In the genomic region with DNA sequence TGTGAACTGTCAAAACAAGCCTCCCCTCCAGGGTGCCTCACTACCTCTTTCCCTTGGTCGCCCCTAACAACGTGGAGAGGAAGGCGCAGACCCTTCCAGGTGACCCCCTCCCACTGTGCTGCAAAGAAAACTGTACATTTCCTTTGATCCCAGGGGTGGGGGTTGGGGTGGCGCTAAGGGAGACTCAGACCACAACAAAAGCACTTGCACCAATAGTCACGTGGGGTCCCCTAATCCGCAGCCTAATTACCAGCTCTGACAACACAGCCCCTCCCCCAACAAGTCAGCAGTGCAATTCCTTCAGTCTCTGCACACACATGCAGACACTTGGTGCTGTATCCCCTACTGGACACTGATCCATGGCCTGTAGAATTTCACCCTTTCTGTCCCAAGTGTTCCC, we compare ENCODE assay signal across 20 mouse cellular contexts. TPM values are rescaled to one million over a fixed set of nuclear protein-coding genes. Genes with fewer than 3 reads are reported as not detected.
DNase-seq lines count a peak whose midpoint lies in the region; ATAC-seq and TF ChIP-seq lines count a peak whose summit lies in the region.
"Had no signal": no experiment of that assay in that cellular context is flagged by ENCODE, and none has a peak within 500 bp of the region (broad histone marks: within the 10 kb centered on the region; RNA-seq: fewer than 3 reads in every experiment).

No protein-coding gene starts in this region.

- H3K27me3 ChIP-seq in midbrain, embryonic 10.5 days (ENCODE audit: low read depth, poor library complexity, severe bottlenecking): peaks cover 58% of the 10 kb centered on the region
- H3K27me3 ChIP-seq in midbrain, embryonic 15.5 days (replicated peaks): no peaks in the 10 kb centered on the region
- no peaks in the 10 kb centered on the region for H3K27me3 ChIP-seq in embryonic facial prominence, embryonic 12.5 days
- H3K27me3 ChIP-seq in midbrain, embryonic 14.5 days (ENCODE audit: control insufficient read depth, insufficient read depth, low read length): peaks cover 7% of the 10 kb centered on the region; the same call in 1 of the 2 replicates
- H3K27me3 ChIP-seq in heart, embryonic 12.5 days (replicated peaks): no peaks in the 10 kb centered on the region

- 4% methylated on average over 6 of the region's 6 CpGs for WGBS in midbrain, embryonic 10.5 days
- 5% methylated on average over 6 of the region's 6 CpGs for WGBS in midbrain, embryonic 15.5 days
- WGBS in embryonic facial prominence, embryonic 12.5 days: 13% methylated on average over 6 of the region's 6 CpGs
- WGBS in midbrain, embryonic 14.5 days: 7% methylated on average over 6 of the region's 6 CpGs
- 24% methylated on average over 6 of the region's 6 CpGs for WGBS in heart, embryonic 12.5 days

- peaks cover 60% of the 10 kb centered on the region for H3K4me1 ChIP-seq in midbrain, embryonic 10.5 days
- H3K4me1 ChIP-seq in midbrain, embryonic 15.5 days: peaks cover 23% of the 10 kb centered on the region
- H3K4me1 ChIP-seq in embryonic facial prominence, embryonic 12.5 days: peaks cover 29% of the 10 kb centered on the region
- peaks cover 14% of the 10 kb centered on the region for H3K4me1 ChIP-seq in midbrain, embryonic 14.5 days (ENCODE audit: control insufficient read depth, insufficient read depth, low read length)
- peaks cover 44% of the 10 kb centered on the region for H3K4me1 ChIP-seq in heart, embryonic 12.5 days (replicated peaks)

- no peak for TF ChIP-seq POLR2A in brain, embryonic 14.5 days (IDR thresholded peaks at IDR 0.05; ENCODE audit: borderline replicate concordance, extremely low read depth, insufficient read depth, insufficient read length, poor library complexity, severe bottlenecking)

- peak; percentile 61 for DNase-seq in midbrain, embryonic 10.5 days (ENCODE audit: low spot score)
- DNase-seq in brain, embryonic 14.5 days (ENCODE audit: low read depth): peak; percentile 82
- DNase-seq in midbrain, embryonic 14.5 days: peak; percentile 79
- DNase-seq in left cerebral cortex, postnatal 10 days (ENCODE audit: extremely low spot score in 1 of 2, low spot score in 2 of 2): no peak
- DNase-seq: adrenal gland, adult 8-10 months; cerebellum, adult 18-20 months; heart, postnatal 36 days; kidney, postnatal 4 days; lung, adult 18-20 months; right cerebral cortex, postnatal 25 days; thymus, postnatal 25 days had no signal

- intact Hi-C loops in left cerebral cortex, postnatal 10 days (cut with DNase I): no loop called here

- no peak overlapping the region for H3K9ac ChIP-seq in midbrain, embryonic 15.5 days
- H3K9ac ChIP-seq in embryonic facial prominence, embryonic 12.5 days: no peak overlapping the region
- H3K9ac ChIP-seq in midbrain, embryonic 14.5 days (replicated peaks; ENCODE audit: low read length): no peak overlapping the region
- no peak overlapping the region for H3K9ac ChIP-seq in heart, embryonic 12.5 days
- H3K9ac ChIP-seq: heart, embryonic 13.5 days had no signal

- ATAC-seq in midbrain, embryonic 15.5 days (replicated peaks): no peak
- no peak for ATAC-seq in embryonic facial prominence, embryonic 12.5 days (ENCODE audit: insufficient number of reproducible peaks, insufficient read depth, low FRiP score, low TSS enrichment)
- ATAC-seq in midbrain, embryonic 14.5 days (ENCODE audit: low FRiP score, low TSS enrichment): no peak
- no peak for ATAC-seq in heart, embryonic 12.5 days (ENCODE audit: insufficient number of reproducible peaks, low FRiP score)
- ATAC-seq: CD4-positive, CD25-positive, alpha-beta regulatory T cell, adult 4 months had no signal

- H3K9me3 ChIP-seq in midbrain, embryonic 10.5 days (replicated peaks): peaks cover 14% of the 10 kb centered on the region
- H3K9me3 ChIP-seq in midbrain, embryonic 15.5 days: no peaks in the 10 kb centered on the region
- no peaks in the 10 kb centered on the region for H3K9me3 ChIP-seq in embryonic facial prominence, embryonic 12.5 days
- H3K9me3 ChIP-seq in midbrain, embryonic 14.5 days (ENCODE audit: control insufficient read depth, low read length): no peaks in the 10 kb centered on the region
- H3K9me3 ChIP-seq in heart, embryonic 12.5 days (replicated peaks): no peaks in the 10 kb centered on the region
- H3K9me3 ChIP-seq: heart, embryonic 13.5 days had no signal

- H3K27ac ChIP-seq in midbrain, embryonic 10.5 days (replicated peaks): peak overlapping the region; percentile 76
- H3K27ac ChIP-seq in midbrain, embryonic 15.5 days: no peak overlapping the region
- 0 out of 2 replicates have a peak overlapping the region, but pooled peaks have one; percentile 7 for H3K27ac ChIP-seq in embryonic facial prominence, embryonic 12.5 days
- peak overlapping the region; percentile 38; the same call in 1 of the 2 replicates for H3K27ac ChIP-seq in midbrain, embryonic 14.5 days (replicated peaks; ENCODE audit: low read depth, low read length)
- no peak overlapping the region for H3K27ac ChIP-seq in heart, embryonic 12.5 days (ENCODE audit: poor library complexity, severe bottlenecking)
- H3K27ac ChIP-seq: heart, embryonic 13.5 days; stomach, postnatal 0 days had no signal

- H3K4me3 ChIP-seq in midbrain, embryonic 10.5 days: peak overlapping the region; percentile 18; the same call in 1 of the 2 replicates
- no peak overlapping the region for H3K4me3 ChIP-seq in midbrain, embryonic 15.5 days
- no peak overlapping the region for H3K4me3 ChIP-seq in embryonic facial prominence, embryonic 12.5 days
- H3K4me3 ChIP-seq in midbrain, embryonic 14.5 days (replicated peaks; ENCODE audit: low read depth, low read length): no peak overlapping the region
- no peak overlapping the region for H3K4me3 ChIP-seq in heart, embryonic 12.5 days
- H3K4me3 ChIP-seq: erythroblast, embryonic 14.5 days; heart, embryonic 13.5 days had no signal

- H3K4me2 ChIP-seq in midbrain, embryonic 15.5 days: no peak overlapping the region
- H3K4me2 ChIP-seq in embryonic facial prominence, embryonic 12.5 days (replicated peaks): no peak overlapping the region
- H3K4me2 ChIP-seq in midbrain, embryonic 14.5 days (ENCODE audit: low read length): no peak overlapping the region
- H3K4me2 ChIP-seq in heart, embryonic 12.5 days: no peak overlapping the region
- H3K4me2 ChIP-seq: heart, embryonic 13.5 days had no signal

- no peaks in the 10 kb centered on the region for H3K36me3 ChIP-seq in midbrain, embryonic 10.5 days
- no peaks in the 10 kb centered on the region for H3K36me3 ChIP-seq in midbrain, embryonic 15.5 days (replicated peaks)
- H3K36me3 ChIP-seq in embryonic facial prominence, embryonic 12.5 days: no peaks in the 10 kb centered on the region
- no peaks in the 10 kb centered on the region for H3K36me3 ChIP-seq in midbrain, embryonic 14.5 days (ENCODE audit: control insufficient read depth, insufficient read depth, low read length)
- H3K36me3 ChIP-seq in heart, embryonic 12.5 days: no peaks in the 10 kb centered on the region
- H3K36me3 ChIP-seq: heart, embryonic 13.5 days had no signal

- no peak for TF ChIP-seq CTCF in brain, embryonic 14.5 days (IDR thresholded peaks at IDR 0.05; ENCODE audit: borderline replicate concordance, extremely low read depth, insufficient read depth, insufficient read length)

RNA-seq across cellular contexts. Expression of a gene that starts 5.8 kb away (rescaled TPM):
- 0.17 and 0.20 TPM in 2 replicates for polyA plus RNA-seq in midbrain, embryonic 10.5 days (2016; fragmentation: Nextera tagmentation; extraction: Ambion mirVana)
- polyA plus RNA-seq in midbrain, embryonic 15.5 days (2015; fragmentation: Nextera tagmentation; extraction: Ambion mirVana): 0.97 and 1.0 TPM in 2 replicates
- 0.71 and 1.2 TPM in 2 replicates for polyA plus RNA-seq in brain, embryonic 14.5 days (2012; rRNA removed)
- polyA plus RNA-seq in embryonic facial prominence, embryonic 12.5 days (2016; fragmentation: Nextera tagmentation; extraction: Ambion mirVana): 0.60 and 1.6 TPM in 2 replicates
- polyA plus RNA-seq in midbrain, embryonic 14.5 days (2014; fragmentation: Nextera tagmentation; extraction: Ambion mirVana): 0.20 and 0.78 TPM in 2 replicates
- 0.90 and 0.91 TPM in 2 replicates for polyA plus RNA-seq in heart, embryonic 12.5 days (2016; fragmentation: Nextera tagmentation; extraction: Ambion mirVana)
- under 1 TPM; 0.24 to 0.61 TPM for total RNA-seq in left cerebral cortex, postnatal 10 days (2021)
- polyA plus RNA-seq: CD4-positive, CD25-positive, alpha-beta regulatory T cell, adult 4 months; erythroblast, embryonic 14.5 days had no signal

RNA-seq across cellular contexts. Expression of a gene that starts 6.9 kb away (rescaled TPM):
- polyA plus RNA-seq in midbrain, embryonic 10.5 days (2016; fragmentation: Nextera tagmentation; extraction: Ambion mirVana): 329 and 443 TPM in 2 replicates
- polyA plus RNA-seq in midbrain, embryonic 15.5 days (2015; fragmentation: Nextera tagmentation; extraction: Ambion mirVana): 288 and 345 TPM in 2 replicates
- 174 and 264 TPM in 2 replicates for polyA plus RNA-seq in brain, embryonic 14.5 days (2012; rRNA removed)
- polyA plus RNA-seq in embryonic facial prominence, embryonic 12.5 days (2016; fragmentation: Nextera tagmentation; extraction: Ambion mirVana): 1,667 and 1,675 TPM in 2 replicates
- 271 and 417 TPM in 2 replicates for polyA plus RNA-seq in midbrain, embryonic 14.5 days (2014; fragmentation: Nextera tagmentation; extraction: Ambion mirVana)
- 1,218 and 1,354 TPM in 2 replicates for polyA plus RNA-seq in heart, embryonic 12.5 days (2016; fragmentation: Nextera tagmentation; extraction: Ambion mirVana)
- 10 to 100 TPM; 14.2 to 15.1 TPM for total RNA-seq in left cerebral cortex, postnatal 10 days (2021)

RNA-seq across cellular contexts. Expression of a gene that starts 35.2 kb away (rescaled TPM):
- polyA plus RNA-seq in midbrain, embryonic 10.5 days (2016; fragmentation: Nextera tagmentation; extraction: Ambion mirVana): 0.43 and 0.96 TPM in 2 replicates
- 0.51 and 0.66 TPM in 2 replicates for polyA plus RNA-seq in midbrain, embryonic 15.5 days (2015; fragmentation: Nextera tagmentation; extraction: Ambion mirVana)
- polyA plus RNA-seq in brain, embryonic 14.5 days (2012; rRNA removed): 0.78 and 0.88 TPM in 2 replicates
- polyA plus RNA-seq in embryonic facial prominence, embryonic 12.5 days (2016; fragmentation: Nextera tagmentation; extraction: Ambion mirVana): 7.3 and 9.1 TPM in 2 replicates
- polyA plus RNA-seq in midbrain, embryonic 14.5 days (2014; fragmentation: Nextera tagmentation; extraction: Ambion mirVana): 0.45 TPM in 1 of 2 replicates, not detected in the other
- 1.7 and 2.2 TPM in 2 replicates for polyA plus RNA-seq in heart, embryonic 12.5 days (2016; fragmentation: Nextera tagmentation; extraction: Ambion mirVana)
- total RNA-seq in left cerebral cortex, postnatal 10 days (2021): not detected
- total RNA-seq: heart, postnatal 36 days; layer of hippocampus, postnatal 10 days; left cerebral cortex, postnatal 14 days had no signal

Comparison
In these comparisons a context has a peak if more than half of its experiments do, and no peak if none do; other contexts are left out.
1. H3K27ac ChIP-seq: peak in midbrain, embryonic 10.5 days (single experiment), embryonic facial prominence, embryonic 12.5 days (single experiment) and midbrain, embryonic 14.5 days (single experiment); none in midbrain, embryonic 15.5 days (single experiment) and heart, embryonic 12.5 days (single experiment).
2. DNase-seq: peak in midbrain, embryonic 10.5 days (single experiment), brain, embryonic 14.5 days (single experiment) and midbrain, embryonic 14.5 days (single experiment); none in left cerebral cortex, postnatal 10 days (0 of 2).